Mouse (Mus musculus) spleen, embryonic (tissue): Measurements from ENCODE around the gene 2900026A02Rik.

Experiments used
- CTCF ChIA-PET: fragments of 350-600 bp; sonication (Branson Sonifier 250); formaldehyde crosslinking; loops from one replicate; lab custom pipeline; 2022; lab: Charles Lee

2900026A02Rik gene

GRCm38 (mm10) chr5:113100422-113100821, 120.6 kb downstream of the 2900026A02Rik start:
- CTCF ChIA-PET = interaction anchor here (0.5 kb wide), 1 partner anchor 63 kb away, joined by 4 read pairs; no protein-coding TSS in a partner anchor

DNA sequence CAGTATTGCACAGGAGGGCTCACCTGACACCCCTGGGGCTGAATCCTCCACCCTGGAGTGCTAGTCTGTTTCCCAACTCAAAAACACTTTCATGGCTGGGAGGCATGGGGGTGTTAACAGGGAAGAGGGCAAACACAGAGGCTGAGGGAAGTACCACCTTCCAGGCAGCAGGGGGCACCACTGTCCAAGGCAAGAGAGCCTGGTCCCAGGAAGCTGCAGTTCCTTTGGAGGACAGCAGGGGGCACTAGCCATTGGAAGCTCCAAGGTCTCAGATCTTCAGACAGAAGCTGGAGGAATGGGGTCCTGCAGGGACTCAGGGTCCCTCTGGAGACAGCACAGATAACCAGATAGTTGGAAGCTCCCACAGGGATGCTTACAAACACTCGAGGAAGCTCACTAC, 121.5 kb downstream of the 2900026A02Rik start:
- CTCF ChIA-PET = interaction anchor here (0.6 to 2.0 kb wide), 3 partner anchors 17 to 55 kb away, joined by 3 to 5 read pairs (median 3); no protein-coding TSS in a partner anchor

GRCm38 (mm10) chr5:113097551-113097950, 123.5 kb downstream of the 2900026A02Rik start:
- CTCF ChIA-PET = no interaction called here

DNA sequence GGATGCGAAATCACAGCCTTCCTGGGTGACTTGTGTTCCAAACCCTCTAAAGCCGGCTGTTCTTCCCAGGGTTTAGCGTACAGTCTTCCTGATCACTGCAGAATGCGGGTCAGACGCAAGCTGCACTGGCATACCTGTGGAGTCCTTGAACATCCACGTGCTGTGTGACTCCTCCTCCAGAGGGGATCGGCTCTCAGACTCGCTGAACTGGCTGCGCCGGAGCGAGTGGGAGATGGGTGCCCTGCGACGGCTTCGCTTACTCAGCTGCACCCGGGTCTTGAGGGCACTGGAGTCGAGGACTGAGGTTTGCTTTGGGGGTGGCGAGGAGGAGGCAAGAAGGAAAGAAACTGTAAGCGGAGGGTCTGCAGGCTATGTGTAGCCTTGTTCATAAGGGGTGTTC, 125.6 kb downstream of the 2900026A02Rik start:
- CTCF ChIA-PET = no interaction called here

- CTCF ChIA-PET = no interaction called here
Measured at GRCm38 (mm10) chr5:113092406-113092805, 128.6 kb downstream of the 2900026A02Rik start.

DNA sequence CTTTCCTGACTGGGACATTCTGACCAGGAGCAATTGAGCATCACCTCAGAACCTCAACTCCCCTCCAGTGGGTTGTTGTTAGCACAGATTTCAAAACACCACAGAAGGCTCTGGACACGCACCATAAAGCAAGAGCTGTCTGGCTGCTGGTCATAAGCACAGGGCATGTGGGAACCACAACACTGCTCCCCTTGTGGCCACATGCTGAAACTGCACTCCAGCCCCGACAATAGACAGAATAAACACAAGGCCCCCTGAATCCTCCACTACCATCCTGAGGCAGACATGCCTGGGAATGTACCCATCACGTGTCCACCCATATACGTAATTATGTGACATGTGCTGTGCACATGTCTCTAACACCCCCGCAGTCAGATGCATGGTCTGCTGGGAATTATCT, 129.9 kb downstream of the 2900026A02Rik start:
- CTCF ChIA-PET = no interaction called here

DNA sequence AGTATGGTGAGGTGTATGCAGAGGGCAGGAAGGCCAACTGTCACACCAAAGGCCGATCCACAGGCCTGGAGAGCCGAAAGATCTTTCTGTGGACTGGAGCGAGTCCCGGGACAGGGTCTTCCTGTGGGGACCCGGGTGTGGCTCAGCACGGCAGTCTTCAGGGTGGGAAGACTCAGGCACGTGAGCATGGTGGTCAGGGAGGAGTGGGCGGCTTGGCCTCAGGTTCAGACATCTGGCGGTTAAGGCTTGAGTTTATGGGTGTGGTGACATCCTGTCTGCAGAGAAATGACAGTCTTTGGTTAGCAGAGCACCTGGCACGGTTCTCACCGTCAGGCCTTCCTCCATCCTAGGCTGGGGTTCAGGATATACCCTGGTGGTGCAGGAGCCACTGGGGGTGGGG, 130.3 kb downstream of the 2900026A02Rik start:
- CTCF ChIA-PET = no interaction called here

- CTCF ChIA-PET = no interaction called here
Measured at GRCm38 (mm10) chr5:113090077-113090690, 130.9 kb downstream of the 2900026A02Rik start.

DNA sequence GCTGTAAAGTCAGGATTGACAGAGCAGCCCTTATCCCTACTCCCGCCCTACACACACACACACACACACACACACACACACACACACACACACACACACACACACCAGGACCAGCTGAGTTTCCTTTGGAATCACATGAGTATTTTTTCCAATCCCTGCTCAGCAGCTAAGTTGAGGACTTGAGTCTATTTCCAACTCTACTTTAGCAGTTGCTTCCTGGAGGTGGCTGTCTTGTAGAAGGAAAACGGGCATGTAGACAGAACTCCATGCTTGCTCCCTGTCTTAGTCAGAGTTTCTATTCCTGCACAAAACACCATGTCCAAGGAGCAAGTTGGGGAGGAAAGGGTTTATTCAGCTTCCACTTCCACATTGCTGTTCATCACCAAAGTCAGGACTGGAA, 133.6 kb downstream of the 2900026A02Rik start:
- CTCF ChIA-PET = interaction anchor here (0.6 kb wide), 1 partner anchor 65 kb away, joined by 3 read pairs; no protein-coding TSS in a partner anchor

GRCm38 (mm10) chr5:113086990-113087389, 134.0 kb downstream of the 2900026A02Rik start:
- CTCF ChIA-PET = interaction anchor here (0.6 kb wide), 1 partner anchor 66 kb away, joined by 3 read pairs; no protein-coding TSS in a partner anchor

GRCm38 (mm10) chr5:113086439-113086838, 134.6 kb downstream of the 2900026A02Rik start:
- CTCF ChIA-PET = no interaction called here

DNA sequence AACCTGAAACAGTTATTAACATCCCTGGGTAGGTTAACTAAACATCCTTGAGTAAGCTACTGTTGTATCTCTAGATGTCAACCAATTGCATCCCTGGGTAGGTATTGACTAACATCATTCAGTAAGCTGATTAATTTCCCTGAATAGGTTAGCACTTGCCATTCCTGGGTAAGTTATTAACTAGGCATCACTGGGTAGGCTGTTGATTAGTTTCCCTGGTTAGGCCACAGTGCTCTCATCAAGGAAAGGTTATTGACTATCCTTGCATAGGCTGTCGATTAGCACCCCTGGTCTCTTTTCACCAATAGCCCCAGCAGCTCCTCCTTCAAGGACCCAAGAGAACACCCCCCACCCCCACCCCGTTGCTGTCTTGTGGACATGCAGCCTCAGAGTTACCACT, 135.1 kb downstream of the 2900026A02Rik start:
- CTCF ChIA-PET = no interaction called here

GRCm38 (mm10) chr5:113084309-113084708, 136.7 kb downstream of the 2900026A02Rik start:
- CTCF ChIA-PET = no interaction called here

DNA sequence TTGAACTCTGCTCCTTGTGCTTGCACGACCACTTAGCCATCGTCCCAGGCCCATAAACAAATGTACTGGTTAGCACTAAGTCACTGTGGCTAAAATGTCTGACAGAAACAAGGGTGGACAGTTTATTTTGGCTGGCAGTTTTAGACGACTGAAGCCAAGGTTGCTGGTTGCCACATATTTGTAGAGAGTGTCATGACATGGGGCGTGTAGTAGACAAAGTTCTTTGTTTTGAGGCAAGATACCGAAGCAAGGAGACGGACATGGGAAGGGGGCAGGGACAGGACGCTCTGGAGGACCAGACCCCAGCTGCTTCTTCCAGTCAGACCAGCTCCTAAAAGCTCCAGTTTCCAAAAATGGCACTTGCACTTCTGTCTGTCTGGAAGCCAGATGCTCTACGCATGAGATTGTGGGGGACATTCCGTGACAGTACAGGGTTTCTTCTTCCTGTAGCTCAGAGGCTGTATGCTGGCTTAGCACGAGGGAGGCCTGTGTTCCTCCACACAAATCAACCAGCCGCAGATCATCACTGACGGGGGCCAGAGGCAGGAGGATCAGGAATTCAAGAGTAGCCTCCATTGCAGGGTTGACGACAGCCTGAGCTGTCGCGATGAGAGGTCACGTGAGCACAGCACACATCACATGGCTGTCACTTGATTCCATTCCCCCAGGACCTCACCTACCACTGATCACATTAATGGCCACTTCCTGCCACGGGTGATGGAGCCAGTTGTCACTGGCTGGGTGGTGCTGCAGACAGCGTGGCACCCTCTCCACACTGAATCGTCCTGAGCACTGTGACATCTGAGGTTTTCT, 138.5 kb downstream of the 2900026A02Rik start:
- CTCF ChIA-PET = no interaction called here

DNA sequence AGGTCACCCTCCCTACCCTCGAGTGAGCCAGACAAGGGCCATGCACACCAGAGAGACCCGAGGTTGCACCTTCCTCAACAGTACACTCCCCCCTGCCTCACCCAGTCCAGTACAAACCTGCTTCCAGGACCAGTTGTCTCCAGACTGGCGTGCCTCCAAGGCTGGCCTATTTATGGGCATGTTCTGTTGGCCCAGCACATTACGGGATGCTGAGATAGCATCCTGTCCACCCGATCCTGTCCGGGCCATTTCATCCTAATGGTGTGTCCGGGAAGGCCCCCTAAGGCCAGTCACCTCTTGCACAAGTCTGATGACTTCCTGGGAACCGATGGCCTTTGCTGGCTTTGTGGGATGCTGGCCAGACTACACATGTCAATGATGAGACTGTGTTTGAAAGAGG, 139.6 kb downstream of the 2900026A02Rik start, which contains the start of gene Crybb3:
Gene Crybb3 (minus strand): TSS at position 146 of the 400 bp plus-strand sequence.
- CTCF ChIA-PET = no interaction called here

- CTCF ChIA-PET = no interaction called here
Measured at GRCm38 (mm10) chr5:113081020-113081419, 140.0 kb downstream of the 2900026A02Rik start.

DNA sequence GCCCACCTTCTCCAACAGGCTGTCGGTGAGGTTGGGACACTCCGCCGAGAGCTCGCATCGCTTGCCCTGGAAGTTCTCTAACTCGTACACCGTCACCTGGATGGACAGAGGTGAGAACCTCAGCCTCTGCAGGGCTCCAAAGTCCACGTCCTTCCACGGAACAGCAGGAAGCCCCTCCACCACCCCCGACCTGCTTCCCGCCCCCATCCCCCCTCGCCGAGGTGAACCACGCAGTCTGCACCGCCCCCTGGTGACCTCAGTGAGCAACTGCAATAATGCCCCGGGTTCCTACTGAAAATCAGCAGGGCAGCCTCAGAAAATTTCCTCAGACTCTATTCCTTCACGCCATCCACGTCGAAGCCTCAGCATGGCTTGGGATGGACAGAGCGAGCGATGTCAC, 141.3 kb downstream of the 2900026A02Rik start:
- CTCF ChIA-PET = no interaction called here

DNA sequence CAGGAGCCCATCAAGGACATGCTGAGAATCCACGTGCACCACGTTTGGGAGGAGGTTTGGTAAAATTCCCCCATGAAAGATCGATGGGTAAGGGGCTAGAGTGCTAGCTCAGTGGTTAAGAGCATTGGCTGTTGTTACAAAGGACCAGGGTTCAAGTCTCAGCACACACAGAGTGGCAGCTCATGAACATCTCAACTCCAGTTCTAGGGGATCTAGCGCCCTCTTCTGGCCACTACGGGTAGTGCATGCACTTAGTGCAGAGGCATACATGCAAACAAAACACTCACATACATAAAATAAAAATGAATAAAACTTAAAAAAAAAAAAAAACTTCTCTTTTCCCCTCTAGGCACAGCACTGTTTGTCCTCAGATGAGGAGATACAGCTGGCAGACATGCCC, 142.3 kb downstream of the 2900026A02Rik start:
- CTCF ChIA-PET = interaction anchor here (0.6 kb wide), 1 partner anchor 163 kb away, joined by 3 read pairs; no protein-coding TSS in a partner anchor

DNA sequence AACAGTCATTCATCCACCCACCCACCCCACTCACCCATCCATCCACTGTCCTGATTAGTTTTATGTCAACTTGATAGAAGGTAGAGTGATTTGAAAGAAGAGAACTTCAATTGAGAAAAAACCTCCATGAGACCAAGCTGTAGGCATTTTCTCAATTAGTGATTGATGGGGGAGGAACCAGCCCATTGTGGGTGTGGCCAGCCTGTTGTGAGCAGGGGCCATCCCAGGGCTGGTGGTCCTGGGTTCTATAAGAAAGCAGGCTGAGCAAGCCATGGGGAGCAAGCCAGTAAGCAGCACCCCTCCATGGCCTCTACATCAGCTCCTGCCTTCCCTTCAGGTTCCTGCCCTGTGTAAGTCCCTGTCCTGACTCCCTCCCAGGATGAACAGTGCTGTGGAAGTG, 151.0 kb downstream of the 2900026A02Rik start, which contains the start of gene Crybb2:
Gene Crybb2 (minus strand): TSS at position 101 of the 400 bp plus-strand sequence.
- CTCF ChIA-PET = no interaction called here

- CTCF ChIA-PET = no interaction called here
Measured at GRCm38 (mm10) chr5:113054308-113054707, 166.7 kb downstream of the 2900026A02Rik start.

GRCm38 (mm10) chr5:113050581-113051185, 170.4 kb downstream of the 2900026A02Rik start:
- CTCF ChIA-PET = no interaction called here

DNA sequence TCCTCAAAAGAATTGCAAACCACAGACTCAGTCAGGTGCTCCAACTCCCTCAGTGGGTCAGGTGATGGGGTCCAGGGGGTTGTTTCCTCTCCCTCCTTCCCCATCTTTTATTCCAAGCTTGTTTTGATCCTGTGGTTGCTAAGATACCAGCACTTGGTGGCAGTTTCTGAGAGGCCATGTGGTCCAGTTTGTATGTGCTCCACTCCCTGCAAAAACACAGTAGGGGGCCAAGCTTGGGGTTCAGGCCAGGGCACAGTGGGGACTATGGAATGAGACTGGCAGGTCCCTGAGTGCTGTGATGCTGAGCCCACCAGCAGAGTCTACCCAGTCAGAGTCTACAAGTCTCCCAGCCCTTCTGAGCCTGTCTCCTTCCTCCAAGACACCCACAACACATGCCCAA, 171.2 kb downstream of the 2900026A02Rik start:
- CTCF ChIA-PET = no interaction called here
